Mouse (Mus musculus): ENCODE data around the gene Rab33b.

- TF ChIP-seq EP300 (optimal IDR thresholded peaks at IDR 0.05) (no peak), CTCF (IDR thresholded peaks at IDR 0.05; ENCODE audit: low read depth) (no peak)
Observed at GRCm38 (mm10) chr3:51533573-51533972, 49.9 kb downstream of the Rab33b start.
